Mouse (Mus musculus) megakaryocyte-erythroid progenitor cell, adult 5-6 weeks (primary cell): ENCODE results near the gene Dnajc6. TPM values are rescaled to one million over a fixed set of nuclear protein-coding genes. Genes with fewer than 3 reads are reported as not detected.

Experiments used
- ATAC-seq: replicated peaks from 2 replicates; pipeline ENCODE4 v1.8.0; 2016; ENCODE audit warnings: mild to moderate bottlenecking, inconsistent platforms; ENCODE audit not compliant: severe bottlenecking, poor library complexity, low FRiP score, low TSS enrichment
- total RNA-seq, 2 experiments: library from RNA; stranded (forward) in 1 of 2; stranded (reverse) in 1 of 2; fragments of 200-1000, 215-1000 nt in 1 of 2; fragments of >200 nt in 1 of 2; fragmentation: Nextera tagmentation in 1 of 2; gene quantifications; 2 replicates each; pipeline ENCODE4 v1.2.3; 2014 to 2017

Dnajc6 gene
- total RNA-seq (2014; fragmentation: Nextera tagmentation) (35.2 and 35.5 TPM in 2 replicates), total RNA-seq (2017) (40.5 and 40.8 TPM in 2 replicates)

DNA sequence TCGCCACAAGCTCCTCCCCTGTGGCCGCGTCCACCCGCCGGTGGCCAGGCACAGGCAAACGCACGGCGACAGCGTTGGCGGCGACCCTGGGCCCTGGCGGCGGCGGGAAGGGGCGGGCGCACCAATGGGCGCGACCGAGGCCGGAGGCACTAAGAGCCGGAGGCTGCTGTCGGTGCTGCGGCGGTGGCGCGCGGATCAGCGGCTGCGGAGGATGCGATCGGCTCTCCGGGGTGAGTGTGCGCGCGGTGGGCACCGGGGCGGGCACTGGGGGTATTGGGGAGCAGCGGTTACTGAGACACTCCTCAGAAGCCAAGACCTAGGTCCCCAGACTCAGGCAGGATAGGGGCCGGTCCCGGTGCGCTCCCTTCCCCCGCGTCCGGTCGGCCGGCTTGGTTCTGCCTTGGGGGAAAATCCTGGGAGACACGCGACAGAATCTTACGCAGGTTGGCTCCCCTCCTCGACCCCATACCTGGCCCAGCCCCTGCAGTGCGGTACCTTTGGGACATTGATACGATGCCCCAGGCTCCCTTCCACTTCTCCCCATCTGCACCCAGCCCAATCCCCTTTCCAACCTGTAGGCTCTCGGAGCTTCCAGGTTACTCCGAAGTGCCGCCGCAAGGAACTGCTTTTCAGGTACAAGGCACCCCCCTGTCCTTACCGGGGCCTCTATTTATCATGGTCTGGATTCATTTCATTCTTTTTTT is at the start of gene Dnajc6:
Gene Dnajc6 (plus strand): TSS at position 115 of the 704 bp plus-strand sequence.
- ATAC-seq: peak; percentile 63

DNA sequence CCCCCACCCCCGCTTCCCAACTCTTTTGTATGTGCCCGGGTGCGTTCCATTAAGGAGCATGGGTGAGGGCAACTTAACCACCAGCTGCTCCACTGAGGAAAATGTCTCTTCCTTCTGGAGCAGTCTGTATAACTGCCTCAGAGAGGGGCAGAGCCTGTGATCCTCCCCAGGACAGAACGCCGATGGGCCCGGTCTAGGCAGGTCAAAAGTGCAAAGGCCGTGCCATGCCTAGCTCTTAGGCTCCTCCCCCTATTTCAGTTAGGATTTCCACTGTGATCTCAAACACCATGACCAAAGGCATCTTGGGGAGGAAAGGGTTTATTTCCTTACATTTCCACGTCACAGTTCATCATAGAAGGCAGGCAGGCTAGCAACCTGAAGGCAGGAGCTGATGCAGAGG is 47.7 kb upstream of the Dnajc6 start:
- no peak for ATAC-seq

DNA sequence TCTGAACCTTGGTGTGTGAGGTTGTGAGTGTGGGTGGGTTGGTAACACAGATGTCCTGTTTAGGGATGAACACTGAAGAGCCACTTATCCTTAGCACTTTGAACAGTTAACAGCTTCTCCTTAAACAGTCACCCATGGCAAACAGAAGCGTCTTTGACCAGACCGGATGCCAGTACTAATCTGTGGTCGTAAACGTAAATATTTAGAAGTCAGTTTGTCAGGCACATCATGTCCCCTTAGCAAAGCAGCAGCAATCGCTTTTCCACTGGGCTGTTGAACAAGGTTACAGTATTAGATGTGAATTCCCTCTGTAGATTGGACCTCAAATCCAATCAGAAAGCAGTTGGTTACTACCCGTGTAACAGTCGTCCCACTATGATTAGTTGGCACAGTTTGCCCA is 47.1 kb upstream of the Dnajc6 start:
- ATAC-seq: no peak

DNA sequence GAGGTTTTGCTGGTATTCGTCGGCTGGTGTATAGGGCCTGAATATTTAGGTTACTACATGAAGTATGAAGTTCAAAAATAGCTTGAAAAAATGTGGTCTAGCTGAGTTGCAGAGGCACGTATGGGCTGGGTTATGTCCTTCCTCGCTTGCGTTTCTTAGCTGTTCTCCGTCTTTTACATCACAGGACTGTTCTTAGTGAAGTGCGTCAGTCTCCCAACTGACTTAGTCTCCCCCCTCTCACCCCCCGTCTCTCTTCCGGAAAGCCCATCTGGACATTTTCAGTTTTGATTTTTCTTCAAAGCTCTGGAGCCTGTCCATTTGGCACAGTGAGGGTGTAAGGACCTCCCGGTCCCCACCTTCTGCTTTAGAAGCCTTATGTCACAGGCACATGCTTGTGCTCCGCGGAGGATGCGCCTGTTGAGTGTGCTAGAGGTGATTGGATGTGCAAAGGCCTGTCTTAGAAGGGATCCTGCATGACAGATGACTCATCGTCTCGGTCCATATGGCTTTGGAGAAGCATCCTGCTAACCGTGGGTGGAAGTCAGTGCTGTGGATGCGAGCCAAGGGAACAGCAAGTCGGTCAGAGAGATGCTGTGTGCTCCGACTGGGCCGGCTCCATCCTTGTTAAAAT is 46.2 kb upstream of the Dnajc6 start:
- no peak for ATAC-seq

DNA sequence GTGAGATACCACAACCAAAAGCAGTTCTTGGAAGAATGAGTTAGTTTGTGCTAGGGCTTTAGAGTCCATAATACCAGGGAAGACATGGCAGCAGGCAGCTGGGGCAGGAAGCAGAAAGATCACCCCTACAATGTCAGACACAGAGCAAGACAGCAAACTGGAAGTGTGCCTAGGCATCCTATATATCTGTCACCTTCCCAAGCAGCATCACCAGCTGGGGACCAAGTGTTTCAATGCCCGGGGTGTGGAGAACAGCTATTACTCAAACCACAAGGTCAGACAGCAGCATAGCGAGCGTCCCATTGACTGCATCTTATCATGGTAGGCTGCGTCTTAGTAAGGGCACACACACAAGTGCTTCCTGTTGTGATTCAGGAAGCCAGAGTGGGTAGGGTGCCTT is 45.4 kb upstream of the Dnajc6 start:
- ATAC-seq: no peak

DNA sequence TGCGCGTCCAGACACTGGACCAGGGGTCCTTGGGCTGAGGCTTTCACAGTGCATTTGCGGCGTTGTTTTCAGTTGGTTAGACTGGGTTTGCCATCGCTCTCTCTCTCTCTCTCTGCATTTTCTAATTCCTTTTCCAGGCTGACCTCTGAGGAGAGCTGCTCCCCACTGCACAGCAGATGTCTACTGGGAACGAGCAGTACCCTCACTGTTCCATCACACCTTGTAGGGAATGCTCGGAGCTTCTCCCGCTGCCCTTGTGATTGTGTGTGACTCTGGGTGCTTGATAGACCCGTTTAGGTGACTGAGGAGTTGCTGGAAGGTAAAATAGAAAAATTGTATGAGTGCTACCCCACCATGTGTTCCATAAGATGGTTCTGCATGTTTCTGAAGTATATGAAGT is 43.6 kb upstream of the Dnajc6 start:
- no peak for ATAC-seq

DNA sequence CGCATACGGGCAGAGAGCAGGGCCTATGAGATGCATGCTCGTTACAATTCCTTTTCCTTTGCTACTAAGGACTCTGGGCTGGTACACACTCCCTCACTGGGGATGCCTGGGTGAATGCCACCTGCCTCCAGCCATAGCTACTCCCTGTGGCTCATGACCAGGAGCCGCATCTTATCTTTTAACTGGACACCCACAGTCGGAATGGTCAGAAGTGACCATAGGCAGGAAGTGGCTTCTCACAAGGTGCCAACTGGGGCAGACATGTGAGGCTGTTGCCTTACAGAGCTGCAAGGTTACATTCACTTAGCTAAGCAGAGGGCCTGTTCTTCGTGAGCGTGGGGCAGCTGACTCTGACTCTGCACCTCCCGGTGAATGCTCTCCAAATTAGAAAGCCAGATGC is 39.3 kb upstream of the Dnajc6 start:
- no peak for ATAC-seq

DNA sequence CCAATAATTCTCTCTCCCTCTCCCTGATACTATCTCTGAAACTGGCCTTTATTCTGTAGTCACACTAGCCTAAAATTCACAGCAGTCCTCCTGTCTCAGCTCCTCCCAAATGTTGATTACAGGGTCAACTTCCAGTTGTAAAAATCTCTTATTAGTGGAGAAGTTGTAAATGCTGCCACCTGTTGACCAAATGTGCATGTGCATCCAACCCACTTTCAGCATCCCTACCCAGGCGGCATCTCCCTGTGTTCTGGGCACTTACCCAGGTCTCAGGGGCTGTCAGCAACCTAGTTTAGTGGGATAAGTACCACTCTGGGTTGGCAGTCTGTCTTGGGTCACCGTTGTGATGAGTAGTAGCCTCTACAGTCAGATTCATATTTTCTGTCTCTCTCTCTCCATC is 38.1 kb upstream of the Dnajc6 start:
- peak; percentile 75 for ATAC-seq

DNA sequence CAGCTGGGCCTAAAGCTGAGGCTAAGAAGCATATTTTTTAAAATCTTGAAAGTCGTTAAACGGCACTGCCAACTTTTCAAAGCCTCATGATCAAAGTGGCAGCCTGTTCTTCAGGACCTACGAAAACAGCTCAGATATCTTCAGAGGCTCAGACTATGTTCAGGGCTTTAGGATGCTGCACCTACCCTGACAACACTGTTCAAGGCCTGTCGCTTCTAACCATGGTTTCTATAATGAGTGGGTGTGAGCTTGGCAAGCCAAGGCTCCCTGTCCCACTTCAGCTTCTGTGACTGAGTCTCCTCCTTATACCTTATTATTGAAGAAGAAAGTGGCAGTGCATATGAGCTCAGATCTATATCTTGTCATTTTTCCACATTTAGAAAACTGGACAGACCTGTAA is 37.1 kb upstream of the Dnajc6 start:
- no peak for ATAC-seq

DNA sequence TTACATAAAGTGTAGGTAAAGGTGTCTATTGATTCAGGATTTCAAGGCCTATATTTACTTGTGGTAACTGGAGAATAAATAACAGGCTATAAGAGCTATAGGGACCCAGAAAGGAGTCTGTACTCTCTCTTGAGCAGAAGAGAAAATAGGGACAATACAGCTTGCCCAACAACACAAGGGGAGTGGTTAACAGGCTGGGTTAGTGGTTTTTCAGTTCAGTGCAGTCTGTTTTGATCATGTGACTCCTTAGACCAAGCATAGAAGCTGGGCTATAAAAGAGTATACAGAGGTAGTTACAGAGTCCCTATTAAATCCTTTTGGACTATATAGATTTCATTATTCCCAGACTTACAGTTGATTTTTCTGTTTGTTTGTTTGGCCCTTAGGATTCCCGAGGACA is 36.3 kb upstream of the Dnajc6 start:
- ATAC-seq: no peak

DNA sequence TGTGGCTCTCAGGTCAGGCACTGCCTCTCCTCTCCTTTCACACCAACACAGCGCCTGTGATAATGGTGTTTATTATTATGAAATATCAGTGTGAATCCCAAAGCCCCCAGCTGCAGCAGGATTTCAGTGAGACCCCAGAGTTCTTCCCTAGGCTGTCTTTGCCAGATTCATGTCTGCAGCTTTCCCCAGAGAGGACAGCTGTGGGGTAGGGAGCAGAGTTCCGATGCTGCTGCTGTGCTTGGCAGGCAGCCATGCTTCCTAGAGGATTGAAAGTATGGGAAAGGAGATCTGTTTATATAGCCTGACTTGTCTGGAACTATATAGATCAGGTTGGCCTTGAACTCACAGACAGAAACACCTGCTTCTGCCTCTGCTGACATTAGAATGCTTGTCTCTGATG is 34.4 kb upstream of the Dnajc6 start:
- no peak for ATAC-seq

DNA sequence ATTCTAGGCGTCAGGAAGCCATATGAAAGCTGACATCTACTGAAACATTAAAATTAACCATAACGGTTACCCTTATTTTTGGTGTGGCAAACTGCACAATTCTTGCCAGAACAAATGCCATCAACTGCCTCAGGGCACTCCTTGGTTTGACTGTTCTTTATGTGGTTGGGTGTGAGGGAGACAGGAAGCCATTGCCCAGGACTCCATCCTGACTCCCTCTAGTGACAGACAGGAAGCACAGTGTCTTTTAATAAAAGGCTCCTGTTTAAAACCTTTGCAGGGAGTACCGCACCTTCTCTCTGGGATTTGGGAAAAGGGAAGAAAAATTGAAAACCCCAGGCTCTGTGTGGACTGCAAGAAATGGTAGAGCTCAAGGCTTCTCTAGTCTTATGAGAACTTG is 30.2 kb upstream of the Dnajc6 start:
- ATAC-seq: no peak

DNA sequence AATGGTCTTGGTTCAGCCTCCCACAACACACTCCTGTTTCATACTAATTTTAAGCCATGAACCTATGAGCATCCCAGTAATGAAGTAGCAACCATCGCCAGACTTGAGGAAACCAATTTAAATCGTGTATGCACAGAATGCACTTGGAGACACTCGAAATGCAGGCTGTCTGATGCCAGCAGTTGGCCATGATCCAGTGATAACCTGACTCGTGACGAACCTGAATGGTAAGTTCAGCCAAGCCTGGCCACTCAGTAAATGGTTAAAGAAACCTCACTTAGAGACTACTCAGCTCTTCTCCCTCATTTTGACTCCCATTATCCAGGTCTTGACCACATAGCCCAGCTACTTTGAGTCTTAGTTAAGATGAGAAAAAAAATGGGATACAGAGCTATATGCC is 27.2 kb upstream of the Dnajc6 start:
- ATAC-seq: no peak

DNA sequence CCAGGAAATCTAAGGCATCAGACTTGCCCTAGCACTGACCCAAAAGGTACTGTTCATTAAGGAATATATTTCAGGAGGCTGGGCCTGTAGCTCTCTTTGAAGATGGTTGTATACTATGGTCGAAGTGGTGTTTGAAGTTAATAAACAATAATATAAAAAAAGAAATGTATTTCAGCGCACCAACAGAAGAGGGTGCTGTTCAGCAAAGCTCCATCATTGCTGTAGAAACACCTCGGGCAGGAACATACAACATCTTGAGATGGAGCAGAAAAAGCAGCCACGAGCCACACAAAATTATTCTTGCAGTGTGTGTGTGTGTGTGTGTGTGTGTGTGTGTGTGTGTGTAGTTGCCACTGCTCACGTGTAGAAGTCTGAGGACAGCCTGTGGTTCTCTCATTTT is 25.9 kb upstream of the Dnajc6 start:
- ATAC-seq: peak; percentile 71

DNA sequence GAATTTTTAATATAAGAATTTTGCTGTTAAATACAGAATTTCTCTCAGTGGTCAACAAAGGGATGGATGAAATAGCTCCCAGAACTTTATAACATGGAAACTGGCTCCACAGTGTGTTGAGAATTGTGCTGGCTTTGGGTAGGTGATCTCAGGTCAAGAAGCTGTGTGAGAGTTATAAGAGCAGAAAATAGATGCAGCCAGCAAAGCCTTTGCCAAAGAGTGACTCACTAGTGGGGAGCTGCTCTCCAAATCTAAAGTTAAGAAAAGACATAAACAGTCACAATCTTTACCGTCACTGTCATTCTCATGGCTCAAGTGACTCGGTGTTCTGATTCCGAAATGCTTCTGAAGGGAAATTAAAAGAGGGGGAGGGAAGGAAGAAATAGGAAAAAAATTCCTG is 23.7 kb upstream of the Dnajc6 start:
- ATAC-seq: no peak

DNA sequence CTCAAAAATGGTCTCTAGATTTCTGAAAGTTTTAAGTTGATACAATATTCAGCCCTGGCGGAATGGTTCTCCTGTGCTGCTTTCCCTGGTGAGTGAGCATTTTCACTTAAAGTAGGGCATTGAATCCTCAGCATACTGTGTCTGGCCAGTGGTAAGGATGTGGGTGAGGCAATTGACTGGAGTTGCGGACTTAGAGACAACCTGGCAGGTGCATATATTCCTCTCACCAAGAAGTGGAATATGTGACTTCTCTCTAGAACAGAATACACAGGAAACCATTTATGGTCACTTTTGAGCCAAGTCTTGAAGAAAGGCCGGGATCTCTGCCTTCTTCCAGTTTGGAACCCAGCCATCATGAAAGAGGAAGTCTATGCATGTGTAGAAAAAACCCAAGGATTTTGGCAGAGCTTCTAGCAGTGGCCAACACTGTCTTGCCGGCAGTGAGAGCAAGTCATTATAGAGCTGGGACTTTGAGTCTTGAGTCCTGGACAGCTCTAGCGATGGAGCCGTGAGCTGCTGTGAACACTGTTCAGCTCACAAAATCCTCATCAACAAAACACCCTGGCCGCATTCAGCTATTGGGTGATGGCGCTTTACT is 6.0 kb upstream of the Dnajc6 start:
- no peak for ATAC-seq

DNA sequence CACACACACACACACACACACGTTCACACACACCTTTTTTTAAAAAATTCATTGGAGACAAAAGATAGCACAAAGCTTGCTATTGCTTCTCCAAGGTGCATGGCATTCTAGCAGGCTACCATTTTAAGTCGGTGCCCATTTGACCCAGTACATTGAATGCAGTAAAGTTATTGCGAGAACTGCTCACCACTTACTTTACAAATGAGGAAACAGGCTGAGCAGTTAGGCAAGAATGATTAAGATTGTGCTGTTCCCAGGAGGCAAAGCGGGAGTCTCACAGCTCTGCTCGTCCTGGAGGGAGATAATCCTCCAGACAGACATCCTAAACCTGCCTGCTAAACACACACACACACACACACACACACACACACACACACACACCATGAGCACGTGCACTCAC is 4.7 kb upstream of the Dnajc6 start:
- no peak for ATAC-seq

DNA sequence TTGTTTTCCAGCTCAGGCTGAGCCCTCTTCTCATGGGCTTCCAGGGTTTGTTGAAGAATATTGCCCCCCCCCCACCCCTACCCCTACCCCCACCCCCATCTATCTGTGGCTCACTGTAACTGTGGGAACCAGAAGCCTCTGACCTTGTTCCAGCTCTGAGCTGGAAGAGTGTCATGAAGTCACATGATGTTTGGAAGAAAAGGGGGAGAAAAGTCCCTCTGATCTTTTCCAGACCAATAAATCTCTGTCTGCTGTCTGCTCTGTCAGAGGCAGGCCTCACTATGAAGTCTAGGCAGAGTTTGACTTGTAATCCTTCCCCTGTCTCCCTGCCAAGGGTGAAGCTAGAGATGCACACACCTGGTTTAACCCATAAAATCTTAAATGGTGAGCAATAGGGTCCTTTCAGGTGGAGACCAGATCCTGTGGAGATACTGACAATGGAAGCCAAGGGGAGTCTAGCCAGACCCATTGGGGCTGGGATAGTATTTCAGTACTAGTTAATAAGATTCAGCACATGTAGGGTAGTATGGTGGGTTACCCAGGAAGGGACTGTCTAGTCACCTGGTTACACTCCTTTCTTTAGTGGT is 2.7 kb upstream of the Dnajc6 start:
- ATAC-seq: no peak

DNA sequence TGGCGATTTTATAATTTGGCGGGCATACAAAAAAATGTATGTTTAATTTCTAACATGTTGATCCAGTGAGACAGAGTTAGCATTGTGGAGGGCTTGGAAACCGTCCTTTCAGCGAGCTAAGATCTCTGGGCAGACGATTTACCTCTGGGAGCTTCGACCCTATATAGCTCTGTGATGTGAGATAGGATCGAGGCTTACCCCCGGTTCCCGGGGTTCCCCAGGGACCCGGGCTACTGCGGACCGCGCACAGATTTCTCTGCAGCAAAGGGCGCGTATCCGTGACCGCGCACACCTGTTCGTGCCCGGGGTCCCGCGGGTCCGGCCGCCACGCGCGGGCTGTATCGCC is 287 bp upstream of the Dnajc6 start:
- ATAC-seq: no peak

DNA sequence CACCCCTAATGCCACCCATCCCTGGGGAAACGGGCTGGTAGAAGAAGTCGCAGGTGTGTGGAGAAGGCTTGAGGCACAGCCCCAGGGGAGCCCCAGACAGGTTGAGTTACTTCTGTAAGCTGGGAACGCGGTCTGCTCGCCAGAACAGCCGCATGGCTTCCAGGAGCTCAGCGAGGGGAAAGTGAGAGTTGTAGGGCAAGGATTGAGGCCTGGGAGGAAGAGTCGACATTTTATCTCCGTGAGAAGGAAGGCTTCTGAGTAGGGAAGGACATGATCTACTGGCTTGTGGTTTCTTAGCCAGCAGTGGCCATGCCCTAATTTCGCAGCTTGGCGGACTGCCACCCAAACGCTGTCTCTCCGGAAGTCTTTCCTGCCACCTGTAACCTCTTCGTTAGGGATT is 888 bp downstream of the Dnajc6 start:
- peak; percentile 62 for ATAC-seq

DNA sequence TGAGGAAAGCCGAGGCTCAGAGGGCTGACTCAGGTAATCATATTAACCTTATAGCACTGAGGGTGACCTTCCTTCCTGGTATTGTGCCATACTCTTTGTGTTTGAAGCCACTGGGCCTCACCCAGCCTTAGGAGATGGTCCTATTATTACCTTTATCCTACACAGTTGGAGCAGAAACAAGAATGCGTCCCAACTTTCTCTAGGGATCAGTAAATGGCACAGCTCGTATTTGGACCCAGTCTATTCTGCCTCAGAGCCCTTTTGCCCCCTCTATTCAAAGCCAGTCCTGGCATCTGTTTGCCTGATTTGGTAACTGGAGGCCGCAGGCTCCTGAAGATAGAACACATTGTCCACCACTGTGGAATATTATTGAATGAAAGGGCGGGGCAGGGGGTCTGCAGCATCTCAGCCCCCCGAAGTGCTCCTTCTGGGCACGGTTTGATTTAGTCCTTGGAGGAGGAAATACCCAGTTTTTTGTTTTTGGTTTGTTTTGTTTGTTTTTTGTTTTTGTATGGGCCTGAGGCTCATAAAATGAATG is 8.1 kb downstream of the Dnajc6 start:
- no peak for ATAC-seq
